Mouse (Mus musculus) left cerebral cortex, postnatal 14 days (tissue): ENCODE measurements around the gene Jtb. TPM values are rescaled to one million over a fixed set of nuclear protein-coding genes. Genes with fewer than 3 reads are reported as not detected.
A peak's percentile ranks its signal among the peaks of the same experiment; 100 is the strongest.

Experiments used
- DNase-seq, 2 experiments: peaks; one replicate each; pipeline ENCODE4 v3.0.0; 2021 to 2022; ENCODE audit warnings: low spot score in 2 of 2, mixed read lengths in 1 of 2
- intact Hi-C: fragments of 180-260 bp; cut with DNase I; formaldehyde crosslinking; loops from one replicate; pipeline ENCODE4 v1.15.1; 2025
- long read RNA-seq, 2 experiments: library from polyadenylated mRNA; stranded (forward); transcript quantifications; one replicate each; pipeline ENCODE4 v2.0.0; 2021
- total RNA-seq, 2 experiments: library from RNA; stranded (reverse); gene quantifications; 2 replicates each; pipeline ENCODE4 v1.2.3; 2021

Jtb gene
- 10 to 100 TPM; 38.8 to 44.5 TPM for total RNA-seq
- long read RNA-seq, experiment 1, transcript Jtb-201 (5 exons, 1,101 nt) = major isoform, 57 of 68 reads
- long read RNA-seq, experiment 1, partial matches to known transcripts = 3 of 68 reads
- long read RNA-seq, experiment 1, other reads (novel, unspliced or antisense) = 7 of 68 reads
- long read RNA-seq, experiment 2, transcript Jtb-201 (5 exons, 1,101 nt) = major isoform, 37 of 45 reads
- long read RNA-seq, experiment 2, partial matches to known transcripts = 2 of 45 reads
- long read RNA-seq, experiment 2, other reads (novel, unspliced or antisense) = 6 of 45 reads

GRCm38 (mm10) chr3:90231507-90232333, at the start of gene Jtb:
TSS of gene Jtb (plus strand) at chr3:90231597.
- intact Hi-C loops = no loop called here
- peak; percentile 97 for DNase-seq

GRCm38 (mm10) chr3:90183581-90183980, 47.8 kb upstream of the Jtb start:
- no peak for DNase-seq
- intact Hi-C loops = no loop called here

- intact Hi-C loops = no loop called here
- DNase-seq = no peak
Observed at GRCm38 (mm10) chr3:90190859-90191510, 40.4 kb upstream of the Jtb start.

- no peak for DNase-seq
- intact Hi-C loops = no loop called here
Observed at GRCm38 (mm10) chr3:90194759-90195158, 36.6 kb upstream of the Jtb start.

GRCm38 (mm10) chr3:90195644-90196043, 35.8 kb upstream of the Jtb start:
- DNase-seq = no peak
- intact Hi-C loops = no loop called here

GRCm38 (mm10) chr3:90197548-90197947, 33.8 kb upstream of the Jtb start:
- DNase-seq = no peak
- intact Hi-C loops = no loop called here

- intact Hi-C loops = no loop called here
Observed at GRCm38 (mm10) chr3:90202884-90203283, 28.5 kb upstream of the Jtb start.

GRCm38 (mm10) chr3:90203619-90204018, 27.8 kb upstream of the Jtb start:
- DNase-seq = no peak
- intact Hi-C loops = no loop called here

More at GRCm38 (mm10) chr3:90202884-90203283, 28.5 kb upstream of the Jtb start:
- no peak for DNase-seq

- intact Hi-C loops = no loop called here
- no peak for DNase-seq
Observed at GRCm38 (mm10) chr3:90204582-90204981, 26.8 kb upstream of the Jtb start.

- intact Hi-C loops = no loop called here
- no peak for DNase-seq
Observed at GRCm38 (mm10) chr3:90208662-90209061, 22.7 kb upstream of the Jtb start.

GRCm38 (mm10) chr3:90209908-90210566, 21.4 kb upstream of the Jtb start:
- DNase-seq = no peak
- intact Hi-C loops = loop anchor here (5.0 kb wide), 1 partner anchor 128 kb away; no protein-coding TSS in a partner anchor

- intact Hi-C loops = loop anchor here (5.0 kb wide), 1 partner anchor 129 kb away; no protein-coding TSS in a partner anchor
- DNase-seq = no peak
Observed at GRCm38 (mm10) chr3:90211475-90212398, 19.7 kb upstream of the Jtb start.

GRCm38 (mm10) chr3:90212723-90213122, 18.7 kb upstream of the Jtb start:
- intact Hi-C loops = loop anchor here (5.0 kb wide), 1 partner anchor 130 kb away; no protein-coding TSS in a partner anchor

GRCm38 (mm10) chr3:90213377-90213866, 18.0 kb upstream of the Jtb start, which contains the start of the genes Rps27 and Rab13:
TSS of gene Rps27 (minus strand) at chr3:90213651.
TSS of gene Rab13 (plus strand) at chr3:90213695.
- intact Hi-C loops = loop anchor here (5.0 kb wide), 1 partner anchor 131 kb away; no protein-coding TSS in a partner anchor
- DNase-seq = peak; percentile 93 to 97

More at GRCm38 (mm10) chr3:90212723-90213122, 18.7 kb upstream of the Jtb start:
- no peak for DNase-seq

GRCm38 (mm10) chr3:90213956-90214684, 17.3 kb upstream of the Jtb start:
- peak in 1 of 2 experiments; percentile 21 for DNase-seq
- intact Hi-C loops = loop anchor here (5.0 kb wide), 1 partner anchor 132 kb away; no protein-coding TSS in a partner anchor

- intact Hi-C loops = no loop called here
- no peak for DNase-seq
Observed at GRCm38 (mm10) chr3:90215825-90216380, 15.5 kb upstream of the Jtb start.

- DNase-seq = peak in 1 of 2 experiments; percentile 65
- intact Hi-C loops = loop anchor here (5.0 kb wide), 1 partner anchor 152 kb away; no protein-coding TSS in a partner anchor
Observed at GRCm38 (mm10) chr3:90220088-90220487, 11.3 kb upstream of the Jtb start.
